Mouse (Mus musculus) mesoderm, embryonic 11.5 days (tissue): Measurements from ENCODE around the gene Gm49027.
"Not testable (repeated sequence)": the region's sequence is repeated elsewhere in the genome, so short reads cannot be mapped to it uniquely, and the experiment has no call there.

Experiments used
- DNase-seq: peaks from one replicate; pipeline ENCODE4 v3.0.0-alpha.2; 2012; ENCODE audit warnings: low read depth, low spot score

Gm49027 gene

GRCm38 (mm10) chr5:123525281-123525680 lies at the start of gene Gm49027:
TSS of gene Gm49027 (minus strand) at chr5:123525488.
- no peak for DNase-seq

GRCm38 (mm10) chr5:123573362-123573761 lies 48.1 kb upstream of the Gm49027 start:
- DNase-seq, result no peak

GRCm38 (mm10) chr5:123572357-123573186 lies 47.3 kb upstream of the Gm49027 start, which contains the start of gene Vps33a:
TSS of gene Vps33a (minus strand) at chr5:123573038.
- peak; percentile 100 for DNase-seq

- DNase-seq, result no peak
These were observed 35.8 kb upstream of the Gm49027 start for GRCm38 (mm10) chr5:123561128-123561527.

- no peak for DNase-seq
These were observed 34.3 kb upstream of the Gm49027 start for GRCm38 (mm10) chr5:123559588-123559987.

- no peak for DNase-seq
These were observed 31.2 kb upstream of the Gm49027 start for GRCm38 (mm10) chr5:123556451-123556850.

- DNase-seq, result no peak
These were observed 30.4 kb upstream of the Gm49027 start for GRCm38 (mm10) chr5:123555693-123556092.

- no peak for DNase-seq
These were observed 8.5 kb upstream of the Gm49027 start for GRCm38 (mm10) chr5:123533801-123534200.

GRCm38 (mm10) chr5:123530056-123530455 lies 4.8 kb upstream of the Gm49027 start:
- no peak for DNase-seq

GRCm38 (mm10) chr5:123528641-123529040 lies 3.4 kb upstream of the Gm49027 start:
- no peak for DNase-seq

GRCm38 (mm10) chr5:123525916-123526495 lies 718 bp upstream of the Gm49027 start:
- DNase-seq, result no peak

- DNase-seq, result peak; percentile 83
These were observed 916 bp downstream of the Gm49027 start for GRCm38 (mm10) chr5:123524393-123524750.

GRCm38 (mm10) chr5:123523692-123524392 lies 1.4 kb downstream of the Gm49027 start, which contains the start of gene Diablo:
TSS of gene Diablo (minus strand) at chr5:123524176.
- DNase-seq, result peak; percentile 99

- no peak for DNase-seq
These were observed 3.1 kb downstream of the Gm49027 start for GRCm38 (mm10) chr5:123522166-123522565.

GRCm38 (mm10) chr5:123521621-123522020 lies 3.7 kb downstream of the Gm49027 start:
- DNase-seq, result no peak

- DNase-seq, result no peak
These were observed 4.6 kb downstream of the Gm49027 start for GRCm38 (mm10) chr5:123520666-123521065.

- no peak for DNase-seq
These were observed 10.4 kb downstream of the Gm49027 start for GRCm38 (mm10) chr5:123514871-123515270.

GRCm38 (mm10) chr5:123512102-123512501 lies 13.2 kb downstream of the Gm49027 start:
- DNase-seq, result no peak

GRCm38 (mm10) chr5:123511426-123511825 lies 13.9 kb downstream of the Gm49027 start:
- not testable (repeated sequence) for DNase-seq

GRCm38 (mm10) chr5:123510160-123510559 lies 15.1 kb downstream of the Gm49027 start, which contains the start of gene B3gnt4:
TSS of gene B3gnt4 (plus strand) at chr5:123510460.
- no peak for DNase-seq

GRCm38 (mm10) chr5:123508921-123509320 lies 16.4 kb downstream of the Gm49027 start:
- no peak for DNase-seq
